Mouse (Mus musculus) ES-Bruce4 (cell line): ENCODE results near the gene Pax5.

Experiments used
- CTCF ChIP-seq: IDR thresholded peaks from one replicate; pipeline ENCODE4 v1.8.1; 2011; ENCODE audit warnings: low read depth, low read length
- EP300 ChIP-seq: IDR thresholded peaks from 2 replicates; pipeline ENCODE4 v1.6.1; 2011; ENCODE audit warnings: low read depth, low read length; ENCODE audit not compliant: insufficient read depth

DNA sequence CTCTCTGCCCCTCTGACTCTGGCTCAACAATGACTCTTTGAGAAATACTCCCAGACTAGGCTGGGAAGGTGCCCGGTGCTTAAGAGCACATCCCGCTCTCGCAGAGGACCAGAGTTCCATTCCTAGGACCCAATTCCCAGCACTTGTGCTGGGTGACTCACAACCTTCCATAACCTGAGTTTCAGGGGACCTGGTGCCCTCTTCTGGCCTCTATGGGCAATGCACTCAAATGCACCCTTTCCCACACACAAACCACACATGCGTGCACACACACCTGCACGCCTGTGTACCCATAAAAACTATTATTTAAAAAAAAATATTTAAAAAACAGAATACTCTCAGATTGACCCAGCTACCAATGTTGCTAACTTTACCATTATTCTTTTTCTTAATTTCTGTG, 90.0 kb downstream of the Pax5 start:
- TF ChIP-seq CTCF: peak; percentile 57
- TF ChIP-seq EP300: no peak
